Mouse (Mus musculus) urinary bladder, adult 18-20 months (tissue): Measurements from ENCODE around the gene Tmem235.

ENCODE experiments used
- DNase-seq, 2 experiments: peaks; one replicate each; pipeline ENCODE4 v3.0.0; 2022; ENCODE audit warnings: low spot score in 2 of 2, mixed read lengths in 2 of 2

Tmem235 gene

DNA sequence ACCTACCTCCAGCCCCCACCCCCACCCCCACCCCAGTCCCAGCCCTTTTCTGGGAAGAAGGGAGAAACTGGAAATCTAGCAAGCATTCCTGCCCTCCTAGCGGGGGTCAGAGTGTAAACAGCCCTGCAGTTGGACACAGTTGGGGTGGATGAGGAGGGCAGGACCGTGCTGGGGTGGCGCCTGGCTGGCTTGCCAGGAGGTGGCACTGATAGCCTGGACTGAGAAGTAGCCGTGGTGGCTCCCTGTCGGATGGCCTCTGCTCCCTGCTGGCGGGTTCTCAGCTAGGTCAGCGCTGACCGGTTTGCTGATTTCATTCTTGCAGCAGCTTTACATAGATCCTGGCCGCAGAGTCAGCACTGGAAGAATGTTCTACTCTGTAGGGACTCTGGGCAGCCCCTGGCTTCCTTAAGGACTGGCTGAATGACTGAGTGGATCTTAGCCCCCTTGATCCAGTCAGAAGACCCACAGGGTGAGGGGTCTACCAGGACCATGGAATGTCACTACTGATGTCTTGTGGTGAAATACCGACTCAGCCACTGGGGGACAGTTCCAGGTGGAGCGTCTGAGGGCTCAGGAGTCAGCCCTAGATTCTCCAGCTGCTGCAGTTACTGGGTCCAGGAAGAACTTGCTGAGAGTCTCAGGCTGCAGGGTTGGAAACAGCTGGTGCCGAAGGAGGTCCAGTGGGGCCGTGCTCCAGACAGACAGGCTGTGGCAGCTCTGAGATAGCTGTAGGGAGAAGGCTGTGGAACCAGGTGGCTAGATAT is 30.1 kb downstream of the Tmem235 start:
- DNase-seq = no peak

DNA sequence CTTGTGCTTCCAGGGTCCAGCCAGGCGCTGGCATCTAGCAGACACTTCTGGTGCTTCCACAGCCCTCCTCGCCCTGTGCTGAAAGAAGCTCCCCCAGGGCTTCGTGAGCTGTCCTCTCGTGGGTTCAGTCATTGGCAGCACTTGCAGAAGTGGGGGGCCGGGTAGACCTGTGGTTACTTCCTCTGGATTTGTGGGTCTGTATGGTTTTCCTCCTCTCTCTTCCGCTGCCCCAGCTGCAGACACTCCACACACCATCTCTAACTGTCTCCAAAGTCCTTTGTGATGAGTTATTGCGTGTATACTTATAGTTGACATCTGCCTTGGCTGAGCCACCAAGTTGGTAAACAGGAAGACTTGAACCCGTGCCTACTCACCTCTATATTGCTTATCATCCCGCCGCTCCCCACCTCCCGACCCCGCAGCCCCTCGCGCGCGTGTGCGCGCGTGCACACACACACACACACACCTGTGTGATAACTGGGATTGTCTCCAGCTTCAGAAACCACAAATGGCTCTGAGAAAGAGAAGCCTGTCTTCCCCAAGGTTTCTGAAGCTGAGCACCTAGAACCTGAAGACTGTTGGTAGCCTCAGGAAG is 31.1 kb downstream of the Tmem235 start:
- no peak for DNase-seq

DNA sequence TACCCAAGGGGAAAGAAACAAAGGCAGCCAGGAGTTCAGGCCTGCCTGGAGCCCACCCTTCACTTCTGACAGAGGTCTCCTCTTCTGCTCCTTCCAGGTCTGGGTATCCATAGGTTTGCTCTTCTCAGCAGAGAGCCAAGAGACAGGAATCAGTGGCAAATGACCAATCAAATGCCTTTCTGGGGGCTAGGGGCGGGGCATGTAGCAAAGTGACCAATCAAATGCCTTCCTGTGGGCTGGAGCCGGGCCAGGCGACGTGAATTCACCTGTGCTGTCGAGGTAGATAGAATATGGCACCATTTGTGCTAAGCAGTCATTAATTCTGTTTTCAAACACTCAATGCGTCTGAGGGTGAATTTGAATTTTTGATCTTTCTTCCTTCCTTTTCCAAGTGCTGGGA is 31.6 kb downstream of the Tmem235 start:
- DNase-seq = no peak

DNA sequence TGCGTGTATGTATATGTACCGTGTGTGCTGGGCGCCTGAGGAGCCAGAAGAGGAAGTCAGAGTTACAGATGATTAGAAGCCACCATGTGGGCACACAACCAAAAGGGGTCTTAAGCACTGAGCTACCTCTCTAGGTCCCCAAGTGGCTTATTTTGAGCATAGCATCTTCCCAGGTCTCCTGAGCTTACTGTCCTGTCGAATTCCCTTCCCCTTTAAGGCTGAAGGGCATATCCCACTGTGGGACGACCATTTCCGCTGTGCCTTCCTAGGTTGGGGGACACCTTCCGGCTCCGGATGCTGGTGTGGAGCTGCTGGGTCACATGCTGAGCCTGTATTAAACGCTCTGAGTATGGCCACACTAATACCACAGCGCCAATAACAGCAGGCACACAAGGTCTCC is 34.1 kb downstream of the Tmem235 start:
- no peak for DNase-seq

DNA sequence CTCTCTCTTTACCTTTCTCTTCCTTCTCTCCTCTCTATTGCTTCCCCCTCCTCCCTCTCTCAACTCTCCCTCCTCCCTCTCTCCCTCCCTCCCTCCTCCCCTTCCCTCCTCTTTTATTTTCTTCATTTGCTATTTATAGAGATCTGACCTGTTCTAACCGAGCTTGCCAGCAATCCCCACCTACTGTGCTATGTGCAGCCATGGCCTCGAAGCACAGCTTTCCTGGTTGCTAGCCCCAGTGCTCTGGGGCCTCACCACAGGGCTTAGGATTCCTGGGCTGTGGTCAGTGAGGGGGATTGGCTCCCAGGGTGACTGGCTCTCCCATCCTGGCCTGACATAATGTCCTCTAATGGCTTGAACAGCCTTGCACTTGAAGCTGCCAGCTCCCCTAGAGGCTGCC is 36.0 kb downstream of the Tmem235 start:
- DNase-seq = no peak

DNA sequence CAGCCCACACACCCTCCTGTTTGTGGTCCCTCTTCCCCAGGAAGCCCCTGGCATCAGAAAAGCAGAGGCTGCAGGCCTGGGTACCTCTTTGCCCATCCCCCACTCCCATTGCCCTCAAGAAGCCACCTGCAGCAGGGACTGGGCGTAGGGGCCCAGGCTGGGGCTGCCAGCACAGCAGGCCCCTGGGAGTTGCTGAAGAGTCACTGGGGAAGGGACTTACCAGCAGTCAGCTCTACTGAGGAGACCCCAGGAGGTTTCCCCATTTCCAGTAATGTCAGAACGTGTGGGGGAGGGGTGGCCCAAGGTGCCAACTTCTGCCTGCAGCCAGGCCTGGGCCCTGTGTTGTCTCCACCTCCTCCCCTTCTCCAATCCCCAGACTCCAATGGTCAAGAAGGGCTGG is 41.7 kb downstream of the Tmem235 start:
- no peak for DNase-seq

DNA sequence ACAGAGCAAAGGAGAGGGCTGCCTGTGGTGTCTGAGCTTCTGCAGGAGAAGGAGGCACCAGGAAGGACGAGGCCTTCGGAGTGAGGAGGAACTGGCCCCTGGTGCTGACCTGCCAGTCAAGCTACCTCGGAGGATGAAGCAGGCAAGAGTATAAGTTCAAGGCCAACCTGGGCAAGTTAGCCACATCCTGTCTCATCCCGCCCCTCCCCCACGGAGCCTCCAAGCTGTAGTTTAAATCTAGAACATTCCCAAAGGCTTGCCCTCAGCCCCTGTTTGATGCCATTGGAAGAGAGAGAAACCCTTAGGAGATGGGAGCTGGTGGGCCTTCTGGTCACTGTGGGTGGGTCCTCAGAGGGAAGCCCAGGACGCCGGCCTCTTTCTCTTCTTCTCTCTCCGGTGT is 43.9 kb downstream of the Tmem235 start:
- no peak for DNase-seq

DNA sequence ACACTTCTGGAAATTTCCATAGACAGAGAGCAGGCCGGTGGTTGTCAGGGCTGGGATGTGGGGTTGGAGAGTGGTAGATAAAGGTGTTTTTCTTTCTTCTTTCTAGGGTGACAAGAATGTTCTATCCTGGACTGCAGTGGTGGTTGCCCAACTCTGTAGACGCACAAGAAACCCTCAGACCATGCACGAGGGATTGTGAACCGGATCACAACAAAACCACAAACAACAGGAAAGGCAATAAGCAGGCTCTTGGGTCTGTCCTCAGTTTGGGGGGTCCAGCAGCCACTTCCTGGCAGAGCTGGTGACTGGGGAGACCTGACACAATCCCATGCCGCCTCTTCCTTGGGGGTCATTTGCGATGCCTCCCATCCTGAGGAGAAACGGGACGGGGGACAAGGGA is 48.8 kb downstream of the Tmem235 start:
- no peak for DNase-seq

DNA sequence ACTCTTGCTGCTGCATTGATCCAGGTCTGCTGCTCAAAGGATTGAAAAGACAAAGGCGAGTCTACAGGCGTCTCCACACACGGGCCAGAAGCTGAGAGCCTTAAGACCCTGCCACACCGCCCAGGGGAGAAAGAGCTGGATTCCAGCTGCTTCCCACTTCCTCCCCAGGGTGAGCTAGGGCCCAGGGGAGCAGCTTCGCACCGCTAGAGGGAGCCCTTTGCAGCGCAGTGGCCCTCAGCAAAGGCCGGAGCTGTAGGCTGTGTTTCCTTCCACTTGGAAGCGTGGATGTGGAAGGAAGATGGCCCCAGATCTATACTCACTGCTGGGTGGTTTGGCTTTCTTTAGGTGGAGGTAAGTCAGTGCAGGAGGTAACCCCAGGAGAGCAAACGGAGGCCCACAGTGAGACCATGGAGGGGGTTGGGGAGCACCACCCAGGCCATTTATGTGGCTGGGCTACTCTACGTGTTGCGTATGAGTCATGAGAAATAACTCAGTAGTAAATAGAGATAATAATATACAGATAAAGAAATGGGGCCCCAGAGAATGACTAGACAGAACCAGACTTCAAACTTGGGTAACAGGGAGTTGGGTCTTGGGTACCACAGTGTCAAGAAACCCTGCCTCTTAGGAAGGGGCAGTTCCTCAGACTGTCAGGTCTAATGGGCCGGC is 52.3 kb downstream of the Tmem235 start:
- peak; percentile 68 to 76 for DNase-seq

DNA sequence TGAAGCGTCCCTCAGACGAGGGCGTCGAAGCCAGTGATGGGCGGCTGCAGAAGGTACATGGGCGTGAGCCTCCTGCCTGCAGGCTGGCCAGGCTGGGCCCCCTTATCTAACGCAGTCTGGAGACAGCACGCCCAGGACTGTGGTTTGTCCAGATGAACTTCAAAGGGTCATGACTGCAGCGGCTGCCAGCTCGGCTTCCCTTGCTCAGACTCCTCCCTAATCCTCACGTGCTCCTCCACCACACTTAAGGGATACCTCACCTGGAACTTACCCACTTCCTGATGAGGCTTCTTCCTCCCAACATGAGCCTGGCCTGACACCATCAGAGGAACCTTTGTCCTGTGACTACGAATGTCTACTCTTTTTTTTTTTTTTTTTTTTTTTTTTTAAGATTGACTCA is 54.0 kb downstream of the Tmem235 start:
- DNase-seq = no peak
